Mouse (Mus musculus): ENCODE measurements around the gene Fam3b.

DNA sequence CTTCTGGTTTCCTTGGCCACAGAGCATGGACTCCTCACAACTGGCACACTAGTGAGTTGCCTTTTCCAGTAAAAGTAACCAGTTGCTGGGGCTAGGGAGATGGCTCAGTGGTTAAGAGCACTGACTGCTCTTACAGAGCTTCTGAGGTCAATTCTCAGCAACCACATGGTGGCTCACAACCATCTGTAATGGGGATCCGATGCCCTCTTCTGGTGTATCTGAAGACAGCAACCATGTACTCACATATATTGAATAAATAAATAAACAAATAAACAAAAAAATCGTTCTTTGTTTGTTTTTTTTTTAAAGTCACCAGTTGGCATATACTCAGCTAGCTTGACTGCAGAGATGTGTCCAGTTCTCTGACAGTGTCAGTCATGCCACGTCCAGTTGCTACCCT is 1.7 kb upstream of the Fam3b start:
- no peak for TF ChIP-seq POLR2A (IDR thresholded peaks at IDR 0.05; ENCODE audit: low read depth, low read length)
- TF ChIP-seq CTCF (IDR thresholded peaks at IDR 0.05; ENCODE audit: extremely low read depth, insufficient read depth, insufficient read length, insufficient replicate concordance) = no peak
